Mouse (Mus musculus) embryo, embryonic 11.5 days (tissue): Measurements from ENCODE around the gene Mecr.
A peak's percentile ranks its signal among the peaks of the same experiment; 100 is the strongest.
"Not testable (repeated sequence)": the region's sequence is repeated elsewhere in the genome, so short reads cannot be mapped to it uniquely, and the experiment has no call there.

ENCODE experiments used
- DNase-seq: peaks from one replicate; pipeline ENCODE4 v3.0.0-alpha.2; 2012; ENCODE audit warnings: low read depth, low spot score

The Mecr gene

GRCm38 (mm10) chr4:131843290-131843743 is at the start of gene Mecr:
TSS of gene Mecr (plus strand) at chr4:131843470.
- DNase-seq = peak; percentile 86

- no peak for DNase-seq
Observed at GRCm38 (mm10) chr4:131796312-131797080, 46.8 kb upstream of the Mecr start.

GRCm38 (mm10) chr4:131797483-131797882 is 45.8 kb upstream of the Mecr start:
- no peak for DNase-seq

GRCm38 (mm10) chr4:131797920-131798319 is 45.4 kb upstream of the Mecr start:
- DNase-seq = no peak

- no peak for DNase-seq
Observed at GRCm38 (mm10) chr4:131798968-131799367, 44.3 kb upstream of the Mecr start.

- no peak for DNase-seq
Observed at GRCm38 (mm10) chr4:131803846-131804245, 39.4 kb upstream of the Mecr start.

- not testable (repeated sequence) for DNase-seq
Observed at GRCm38 (mm10) chr4:131804732-131805131, 38.5 kb upstream of the Mecr start.

- DNase-seq = no peak
Observed at GRCm38 (mm10) chr4:131805255-131805654, 38.0 kb upstream of the Mecr start.

- no peak for DNase-seq
Observed at GRCm38 (mm10) chr4:131812458-131812857, 30.8 kb upstream of the Mecr start.

- DNase-seq = no peak
Observed at GRCm38 (mm10) chr4:131813798-131814197, 29.5 kb upstream of the Mecr start.

- no peak for DNase-seq
Observed at GRCm38 (mm10) chr4:131814869-131815268, 28.4 kb upstream of the Mecr start.

- DNase-seq = no peak
Observed at GRCm38 (mm10) chr4:131815774-131816173, 27.5 kb upstream of the Mecr start.

GRCm38 (mm10) chr4:131818926-131819325 is 24.3 kb upstream of the Mecr start:
- DNase-seq = no peak

- DNase-seq = no peak
Observed at GRCm38 (mm10) chr4:131821161-131821731, 22.0 kb upstream of the Mecr start.

GRCm38 (mm10) chr4:131822583-131822982 is 20.7 kb upstream of the Mecr start:
- no peak for DNase-seq

- DNase-seq = no peak
Observed at GRCm38 (mm10) chr4:131824939-131825338, 18.3 kb upstream of the Mecr start.

- no peak for DNase-seq
Observed at GRCm38 (mm10) chr4:131825830-131826229, 17.4 kb upstream of the Mecr start.

- DNase-seq = no peak
Observed at GRCm38 (mm10) chr4:131826905-131827304, 16.4 kb upstream of the Mecr start.

- no peak for DNase-seq
Observed at GRCm38 (mm10) chr4:131829123-131829522, 14.1 kb upstream of the Mecr start.

- no peak for DNase-seq
Observed at GRCm38 (mm10) chr4:131831546-131832045, 11.7 kb upstream of the Mecr start.

GRCm38 (mm10) chr4:131832759-131833407 is 10.4 kb upstream of the Mecr start:
- no peak for DNase-seq

- DNase-seq = no peak
Observed at GRCm38 (mm10) chr4:131833971-131834609, 9.2 kb upstream of the Mecr start.
